Comparison of ENCODE assay signal across 13 mouse cellular contexts in the genomic region with DNA sequence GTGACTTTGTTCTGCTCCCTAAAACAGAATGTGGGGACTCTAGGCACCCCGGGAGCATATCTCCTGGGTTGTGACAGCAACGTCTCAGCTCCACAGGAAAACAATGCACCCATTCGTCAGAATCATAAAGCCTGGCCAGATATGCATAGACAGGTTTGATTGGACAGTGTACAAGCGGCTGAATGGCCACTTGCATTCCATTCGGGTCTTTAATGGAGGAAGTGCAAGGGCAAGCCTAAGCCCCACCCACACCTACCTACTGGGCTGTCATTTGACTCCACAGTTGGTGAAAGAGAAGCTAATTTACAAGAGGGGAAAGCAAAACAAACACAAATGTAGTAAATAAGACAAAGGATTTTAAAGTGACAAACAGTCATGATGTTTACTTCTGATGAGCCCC.
DNase-seq lines count a peak whose midpoint lies in the region; ATAC-seq lines count a peak whose summit lies in the region.
"Had no signal": no experiment of that assay in that cellular context is flagged by ENCODE, and none has a peak within 500 bp of the region (broad histone marks: within the 10 kb centered on the region; RNA-seq: fewer than 3 reads in every experiment).

No protein-coding gene starts in this region.

- H3K27ac ChIP-seq in hindbrain, embryonic 12.5 days = no peak overlapping the region
- H3K27ac ChIP-seq in hindbrain, embryonic 14.5 days = no peak overlapping the region
- no peak overlapping the region for H3K27ac ChIP-seq in midbrain, embryonic 11.5 days (ENCODE audit: low read depth, low read length)
- no peak overlapping the region for H3K27ac ChIP-seq in midbrain, embryonic 13.5 days
- H3K27ac ChIP-seq in embryonic facial prominence, embryonic 12.5 days = no peak overlapping the region
- H3K27ac ChIP-seq: stomach, postnatal 0 days had no signal

- no peaks in the 10 kb centered on the region for H3K9me3 ChIP-seq in hindbrain, embryonic 12.5 days (replicated peaks)
- no peaks in the 10 kb centered on the region for H3K9me3 ChIP-seq in hindbrain, embryonic 14.5 days (ENCODE audit: control insufficient read depth, low read length)
- no peaks in the 10 kb centered on the region for H3K9me3 ChIP-seq in midbrain, embryonic 11.5 days (ENCODE audit: control insufficient read depth, low read length)
- no peaks in the 10 kb centered on the region for H3K9me3 ChIP-seq in midbrain, embryonic 13.5 days
- H3K9me3 ChIP-seq in embryonic facial prominence, embryonic 12.5 days = no peaks in the 10 kb centered on the region
- H3K9me3 ChIP-seq: G1E; megakaryocyte, embryonic 14.5 days had no signal

- H3K4me1 ChIP-seq in hindbrain, embryonic 12.5 days = peaks cover 4% of the 10 kb centered on the region; the same call in 1 of the 2 replicates
- 0 out of 2 replicates have a peak, but pooled peaks cover 3% of the 10 kb centered on the region for H3K4me1 ChIP-seq in hindbrain, embryonic 14.5 days (replicated peaks; ENCODE audit: control insufficient read depth, insufficient read depth, low read length)
- no peaks in the 10 kb centered on the region for H3K4me1 ChIP-seq in midbrain, embryonic 11.5 days (ENCODE audit: control insufficient read depth, insufficient read depth, low read length)
- 0 out of 2 replicates have a peak, but pooled peaks cover 7% of the 10 kb centered on the region for H3K4me1 ChIP-seq in midbrain, embryonic 13.5 days (replicated peaks)
- H3K4me1 ChIP-seq in embryonic facial prominence, embryonic 12.5 days = peaks cover 10% of the 10 kb centered on the region; the same call in 1 of the 2 replicates

- H3K4me2 ChIP-seq in hindbrain, embryonic 12.5 days (replicated peaks) = 0 out of 2 replicates have a peak overlapping the region, but pooled peaks have one; percentile 3
- H3K4me2 ChIP-seq in hindbrain, embryonic 14.5 days (replicated peaks) = no peak overlapping the region
- H3K4me2 ChIP-seq in midbrain, embryonic 11.5 days = no peak overlapping the region
- H3K4me2 ChIP-seq in midbrain, embryonic 13.5 days (replicated peaks) = no peak overlapping the region
- peak overlapping the region; percentile 13; the same call in 1 of the 2 replicates for H3K4me2 ChIP-seq in embryonic facial prominence, embryonic 12.5 days (replicated peaks)
- H3K4me2 ChIP-seq: liver, embryonic 11.5 days had no signal

- 20% methylated on average over 5 of the region's 5 CpGs for WGBS in hindbrain, embryonic 12.5 days
- WGBS in hindbrain, embryonic 14.5 days = 24% methylated on average over 5 of the region's 5 CpGs
- 21% methylated on average over 5 of the region's 5 CpGs for WGBS in midbrain, embryonic 11.5 days
- 19% methylated on average over 5 of the region's 5 CpGs for WGBS in midbrain, embryonic 13.5 days
- WGBS in embryonic facial prominence, embryonic 12.5 days = 8% methylated on average over 5 of the region's 5 CpGs

- H3K9ac ChIP-seq in hindbrain, embryonic 12.5 days = no peak overlapping the region
- H3K9ac ChIP-seq in hindbrain, embryonic 14.5 days = no peak overlapping the region
- no peak overlapping the region for H3K9ac ChIP-seq in midbrain, embryonic 11.5 days (ENCODE audit: low read length)
- no peak overlapping the region for H3K9ac ChIP-seq in midbrain, embryonic 13.5 days (replicated peaks)
- no peak overlapping the region for H3K9ac ChIP-seq in embryonic facial prominence, embryonic 12.5 days

- intact Hi-C loops in left cerebral cortex, postnatal 10 days (cut with DNase I) = no loop called here

- H3K36me3 ChIP-seq in hindbrain, embryonic 12.5 days = no peaks in the 10 kb centered on the region
- H3K36me3 ChIP-seq in hindbrain, embryonic 14.5 days (replicated peaks; ENCODE audit: control insufficient read depth, insufficient read depth) = peaks cover 14% of the 10 kb centered on the region; the same call in 1 of the 2 replicates
- no peaks in the 10 kb centered on the region for H3K36me3 ChIP-seq in midbrain, embryonic 11.5 days (ENCODE audit: control insufficient read depth, insufficient read depth, low read length)
- H3K36me3 ChIP-seq in midbrain, embryonic 13.5 days = no peaks in the 10 kb centered on the region
- no peaks in the 10 kb centered on the region for H3K36me3 ChIP-seq in embryonic facial prominence, embryonic 12.5 days

- no peak for ATAC-seq in hindbrain, embryonic 12.5 days (ENCODE audit: low FRiP score)
- no peak for ATAC-seq in hindbrain, embryonic 14.5 days (ENCODE audit: low FRiP score)
- ATAC-seq in midbrain, embryonic 11.5 days (ENCODE audit: low FRiP score) = 0 out of 2 replicates have a peak, but pooled peaks have one; percentile 44
- no peak for ATAC-seq in midbrain, embryonic 13.5 days
- ATAC-seq in embryonic facial prominence, embryonic 12.5 days (ENCODE audit: insufficient number of reproducible peaks, insufficient read depth, low FRiP score, low TSS enrichment) = no peak

- no peak overlapping the region for H3K4me3 ChIP-seq in hindbrain, embryonic 12.5 days
- H3K4me3 ChIP-seq in hindbrain, embryonic 14.5 days (replicated peaks; ENCODE audit: low read length) = no peak overlapping the region
- no peak overlapping the region for H3K4me3 ChIP-seq in midbrain, embryonic 11.5 days (ENCODE audit: low read depth, low read length)
- H3K4me3 ChIP-seq in midbrain, embryonic 13.5 days (replicated peaks) = no peak overlapping the region
- H3K4me3 ChIP-seq in embryonic facial prominence, embryonic 12.5 days = no peak overlapping the region
- H3K4me3 ChIP-seq: megakaryocyte, embryonic 14.5 days had no signal

- DNase-seq in hindbrain, embryonic 14.5 days (ENCODE audit: low spot score) = no peak
- no peak for DNase-seq in midbrain, embryonic 11.5 days (ENCODE audit: low spot score, missing footprints)
- DNase-seq in thymus, postnatal 36 days = no peak
- DNase-seq in left cerebral cortex, postnatal 10 days (ENCODE audit: extremely low spot score in 1 of 2, low spot score in 2 of 2) = no peak
- DNase-seq: cerebellum, adult 9-10 months; kidney, adult 8-10 months had no signal

- H3K27me3 ChIP-seq in hindbrain, embryonic 12.5 days = no peaks in the 10 kb centered on the region
- no peaks in the 10 kb centered on the region for H3K27me3 ChIP-seq in hindbrain, embryonic 14.5 days (ENCODE audit: control insufficient read depth, insufficient read depth, low read length)
- no peaks in the 10 kb centered on the region for H3K27me3 ChIP-seq in midbrain, embryonic 11.5 days (ENCODE audit: control insufficient read depth, insufficient read depth, low read length)
- no peaks in the 10 kb centered on the region for H3K27me3 ChIP-seq in midbrain, embryonic 13.5 days
- H3K27me3 ChIP-seq in embryonic facial prominence, embryonic 12.5 days = no peaks in the 10 kb centered on the region

Comparison
In these comparisons a context has a peak if more than half of its experiments do, and no peak if none do; other contexts are left out.
1. H3K4me2 ChIP-seq: peak in hindbrain, embryonic 12.5 days (single experiment) and embryonic facial prominence, embryonic 12.5 days (single experiment); none in hindbrain, embryonic 14.5 days (single experiment), midbrain, embryonic 11.5 days (single experiment) and midbrain, embryonic 13.5 days (single experiment).